In genomic region chr2:139609231-139609630, GRCm38 (mm10) we compare ENCODE assay signal across 13 mouse cellular contexts.
DNase-seq lines count a peak whose midpoint lies in the region; ATAC-seq and TF ChIP-seq lines count a peak whose summit lies in the region.
"Had no signal": no experiment of that assay in that cellular context is flagged by ENCODE, and none has a peak within 500 bp of the region (broad histone marks: within the 10 kb centered on the region; RNA-seq: fewer than 3 reads in every experiment).

No protein-coding gene starts in this region.

- H3K4me3 ChIP-seq in forebrain, embryonic 10.5 days: peak overlapping the region; percentile 18
- no peak overlapping the region for H3K4me3 ChIP-seq in hindbrain, embryonic 14.5 days (replicated peaks; ENCODE audit: low read length)
- no peak overlapping the region for H3K4me3 ChIP-seq in midbrain, embryonic 13.5 days (replicated peaks)
- no peak overlapping the region for H3K4me3 ChIP-seq in thymus, adult 2 months (ENCODE audit: control insufficient read depth, insufficient read depth, low read length)
- H3K4me3 ChIP-seq: liver, embryonic 13.5 days; myocyte had no signal

- 19% methylated on average over 7 of the region's 7 CpGs for WGBS in forebrain, embryonic 10.5 days
- 28% methylated on average over 7 of the region's 7 CpGs for WGBS in hindbrain, embryonic 14.5 days
- WGBS in midbrain, embryonic 13.5 days: 17% methylated on average over 7 of the region's 7 CpGs
- WGBS in thymus, adult 2 months: 65% methylated on average over 7 of the region's 7 CpGs

- peaks cover 38% of the 10 kb centered on the region for H3K27me3 ChIP-seq in forebrain, embryonic 10.5 days (ENCODE audit: poor library complexity, severe bottlenecking)
- peaks cover 5% of the 10 kb centered on the region; the same call in 1 of the 2 replicates for H3K27me3 ChIP-seq in hindbrain, embryonic 14.5 days (ENCODE audit: control insufficient read depth, insufficient read depth, low read length)
- H3K27me3 ChIP-seq in midbrain, embryonic 13.5 days: no peaks in the 10 kb centered on the region
- H3K27me3 ChIP-seq in thymus, adult 2 months (ENCODE audit: control insufficient read depth, insufficient read depth, low read length): no peaks in the 10 kb centered on the region
- H3K27me3 ChIP-seq: liver, embryonic 13.5 days had no signal

- no peak for TF ChIP-seq POLR2A in thymus, adult 2 months (IDR thresholded peaks at IDR 0.05; ENCODE audit: control insufficient read depth, extremely low read depth, insufficient read depth, low read length, poor library complexity)

- H3K4me2 ChIP-seq in hindbrain, embryonic 14.5 days (replicated peaks): peak overlapping the region; percentile 2
- H3K4me2 ChIP-seq in midbrain, embryonic 13.5 days (replicated peaks): peak overlapping the region; percentile 42
- H3K4me2 ChIP-seq: liver, embryonic 13.5 days had no signal

- no peaks in the 10 kb centered on the region for H3K36me3 ChIP-seq in forebrain, embryonic 10.5 days (replicated peaks)
- H3K36me3 ChIP-seq in hindbrain, embryonic 14.5 days (replicated peaks; ENCODE audit: control insufficient read depth, insufficient read depth): no peaks in the 10 kb centered on the region
- H3K36me3 ChIP-seq in midbrain, embryonic 13.5 days: no peaks in the 10 kb centered on the region
- no peaks in the 10 kb centered on the region for H3K36me3 ChIP-seq in thymus, adult 2 months (ENCODE audit: control insufficient read depth, insufficient read depth, low read length)
- H3K36me3 ChIP-seq: liver, embryonic 13.5 days had no signal

- no peaks in the 10 kb centered on the region for H3K9me3 ChIP-seq in forebrain, embryonic 10.5 days
- no peaks in the 10 kb centered on the region for H3K9me3 ChIP-seq in hindbrain, embryonic 14.5 days (ENCODE audit: control insufficient read depth, low read length)
- no peaks in the 10 kb centered on the region for H3K9me3 ChIP-seq in midbrain, embryonic 13.5 days
- H3K9me3 ChIP-seq: liver, embryonic 13.5 days had no signal

- DNase-seq in embryo, embryonic 11 days: peak; percentile 24
- DNase-seq in embryo, embryonic 10.5 days (ENCODE audit: low spot score): no peak
- no peak for DNase-seq in forebrain, embryonic 10.5 days (ENCODE audit: extremely low spot score, low spot score)
- no peak for DNase-seq in hindbrain, embryonic 14.5 days (ENCODE audit: low spot score)
- no peak for DNase-seq in thymus, adult 2 months
- no peak for DNase-seq in adrenal gland, postnatal 36 days
- no peak for DNase-seq in frontal cortex, adult 2 months (ENCODE audit: extremely low spot score in 1 of 2, low spot score in 1 of 2)
- DNase-seq: cerebellum, adult 18-20 months; layer of hippocampus, postnatal 36 days; liver, embryonic 13.5 days; lung, postnatal 14 days had no signal

- H3K27ac ChIP-seq in forebrain, embryonic 10.5 days: peak overlapping the region; percentile 70
- H3K27ac ChIP-seq in hindbrain, embryonic 14.5 days: no peak overlapping the region
- no peak overlapping the region for H3K27ac ChIP-seq in midbrain, embryonic 13.5 days
- H3K27ac ChIP-seq in thymus, adult 2 months (ENCODE audit: control insufficient read depth, insufficient read depth, low read length): no peak overlapping the region
- H3K27ac ChIP-seq: liver, embryonic 13.5 days had no signal

- ATAC-seq in hindbrain, embryonic 14.5 days (ENCODE audit: low FRiP score): no peak
- no peak; the same call in 1 of the 2 replicates for ATAC-seq in midbrain, embryonic 13.5 days

- H3K4me1 ChIP-seq in forebrain, embryonic 10.5 days: peaks cover 43% of the 10 kb centered on the region
- peaks cover 18% of the 10 kb centered on the region for H3K4me1 ChIP-seq in hindbrain, embryonic 14.5 days (replicated peaks; ENCODE audit: control insufficient read depth, insufficient read depth, low read length)
- H3K4me1 ChIP-seq in midbrain, embryonic 13.5 days (replicated peaks): peaks cover 21% of the 10 kb centered on the region
- H3K4me1 ChIP-seq in thymus, adult 2 months (replicated peaks; ENCODE audit: control insufficient read depth, insufficient read depth, low read length): no peaks in the 10 kb centered on the region
- H3K4me1 ChIP-seq: liver, embryonic 13.5 days had no signal

- TF ChIP-seq CTCF in thymus, adult 2 months (IDR thresholded peaks at IDR 0.05; ENCODE audit: borderline replicate concordance, control insufficient read depth, extremely low read depth, insufficient read depth, low read length, poor library complexity): no peak

- no peak overlapping the region for H3K9ac ChIP-seq in hindbrain, embryonic 14.5 days
- no peak overlapping the region for H3K9ac ChIP-seq in midbrain, embryonic 13.5 days (replicated peaks)
- H3K9ac ChIP-seq: liver, embryonic 13.5 days had no signal
